Mouse (Mus musculus): ENCODE results near the gene Top2a.
"Not testable (repeated sequence)": the region's sequence is repeated elsewhere in the genome, so short reads cannot be mapped to it uniquely, and the experiment has no call there.

The Top2a gene

GRCm38 (mm10) chr11:99041051-99041729 lies 17.2 kb upstream of the Top2a start, which contains the start of gene Igfbp4:
TSS of gene Igfbp4 (plus strand) at chr11:99041244.
- DNase-seq (ENCODE audit: low read depth) = peak; percentile 69

DNA sequence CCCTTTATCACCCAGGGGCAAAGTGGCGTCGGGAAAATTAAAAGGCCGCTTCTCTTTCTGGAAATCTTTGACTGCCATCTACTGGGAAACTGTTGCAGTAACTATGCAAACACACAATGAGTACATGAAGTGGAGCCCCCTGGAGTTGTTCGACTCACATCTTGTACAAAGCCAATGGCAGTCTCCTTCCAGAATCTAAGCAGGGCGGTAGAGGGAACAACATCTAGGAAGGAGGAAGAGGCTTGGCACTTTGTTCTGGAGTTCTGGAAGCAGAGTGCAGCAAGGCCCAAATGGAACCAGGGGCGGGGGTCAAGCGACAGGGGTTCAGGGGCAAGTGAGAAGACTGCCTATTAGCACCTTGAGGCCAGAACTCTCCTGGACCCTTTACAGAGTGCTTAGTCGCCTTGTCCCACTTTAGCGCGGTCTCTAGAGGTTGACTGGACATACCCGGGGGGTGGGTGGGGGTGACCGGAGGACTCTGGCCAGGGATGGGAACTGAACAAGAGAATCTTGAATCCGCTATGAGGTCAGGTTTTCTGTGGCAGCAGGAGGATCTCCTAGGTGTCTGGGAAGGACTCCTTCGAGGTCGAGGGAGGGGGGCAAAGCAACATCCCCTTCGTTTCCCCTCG lies 16.5 kb upstream of the Top2a start:
- DNase-seq (ENCODE audit: low read depth) = peak; percentile 86

GRCm38 (mm10) chr11:99039782-99040181 lies 15.8 kb upstream of the Top2a start:
- peak; percentile 90 for DNase-seq (ENCODE audit: low read depth)

DNA sequence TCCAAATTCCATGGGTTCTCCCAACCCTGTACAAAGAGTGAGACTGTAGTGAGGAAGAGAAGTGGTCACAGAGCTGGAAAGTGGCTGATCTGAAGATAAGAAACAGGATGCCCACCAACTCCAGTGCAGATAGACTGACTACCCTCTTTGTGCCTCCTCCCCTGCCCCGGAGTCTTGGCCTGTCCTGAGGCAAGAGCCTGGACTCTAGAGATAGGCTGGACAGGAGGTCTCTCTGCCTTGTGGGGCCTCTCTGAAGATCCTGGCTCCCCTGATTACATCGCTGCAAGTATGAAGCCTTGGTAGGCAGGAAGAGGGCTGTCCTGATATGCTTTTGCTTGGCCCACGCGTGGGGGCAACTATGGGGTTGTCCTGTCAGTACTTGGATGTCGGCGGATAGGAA lies 12.3 kb upstream of the Top2a start:
- peak; percentile 65 for DNase-seq (ENCODE audit: low read depth)

DNA sequence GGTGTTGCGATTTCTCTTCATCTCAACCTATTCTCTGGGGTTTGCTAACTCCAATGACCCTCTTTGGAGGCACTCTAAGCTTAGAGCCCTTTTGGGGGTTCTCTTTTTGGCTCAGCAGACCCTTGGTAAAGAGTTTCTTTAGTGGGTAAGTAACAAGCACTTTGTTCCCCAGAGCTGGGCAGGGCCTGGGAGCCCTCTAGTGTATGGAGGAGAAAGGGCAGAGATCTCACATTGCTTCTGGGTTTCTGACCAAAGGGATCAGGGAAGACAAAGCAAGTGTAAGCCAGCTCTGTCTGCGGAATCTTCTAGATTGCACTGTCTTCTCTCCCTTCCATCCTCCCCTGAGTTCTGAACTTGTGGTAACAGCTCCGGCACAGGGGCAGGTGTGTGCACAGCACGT lies 11.4 kb upstream of the Top2a start:
- peak; percentile 67 for DNase-seq (ENCODE audit: low read depth)

DNA sequence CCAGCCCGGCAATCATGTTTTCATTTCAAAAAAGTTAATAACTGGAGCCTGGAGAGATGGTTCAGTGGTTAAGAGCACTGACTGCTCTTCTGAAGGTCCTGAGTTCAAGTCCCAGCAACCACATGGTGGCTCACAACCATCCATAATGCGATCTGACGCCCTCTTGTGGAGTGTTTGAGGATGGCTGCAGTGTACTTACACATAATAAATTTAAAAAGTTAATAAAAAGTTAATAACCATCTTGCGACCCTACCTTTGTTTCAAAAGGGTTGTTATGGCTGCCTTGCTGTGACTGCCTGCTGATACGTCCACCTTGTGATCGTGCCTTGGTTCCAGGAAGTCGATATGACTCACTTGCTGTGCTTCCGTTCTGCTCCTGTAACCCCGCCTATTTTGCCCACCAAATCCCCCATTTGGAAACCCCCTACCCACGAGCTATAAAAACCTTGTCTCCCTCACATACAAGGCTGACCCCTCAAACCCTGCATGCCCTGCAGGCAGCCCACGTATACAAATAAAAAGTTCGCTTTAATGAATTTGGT lies 3.0 kb upstream of the Top2a start:
- peak; percentile 46 for DNase-seq (ENCODE audit: low read depth)

DNA sequence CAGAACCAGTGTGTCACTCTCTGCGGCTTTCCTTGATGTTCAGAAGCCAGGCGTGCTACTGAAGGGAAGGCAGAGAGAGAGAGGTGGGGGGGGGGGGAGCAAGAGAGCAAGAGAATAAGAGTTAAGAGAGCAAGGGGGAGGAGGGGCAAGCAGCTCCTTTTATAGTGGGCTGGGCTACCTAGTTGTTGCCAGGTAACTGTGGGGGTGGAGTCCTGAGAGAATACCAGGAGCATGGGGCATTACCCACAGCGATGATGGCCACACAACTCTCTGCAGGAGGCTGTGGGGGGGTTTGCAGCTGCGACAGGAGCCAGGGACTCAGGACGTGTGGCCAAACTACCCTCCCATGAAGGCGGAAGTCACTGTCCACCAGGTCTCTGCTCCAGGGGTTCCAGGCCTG lies 1.9 kb upstream of the Top2a start:
- DNase-seq (ENCODE audit: low read depth) = no peak

GRCm38 (mm10) chr11:99024468-99025134 lies 612 bp upstream of the Top2a start:
- no peak for DNase-seq (ENCODE audit: low read depth)

GRCm38 (mm10) chr11:99023094-99023493 lies 895 bp downstream of the Top2a start:
- DNase-seq (ENCODE audit: low read depth) = peak; percentile 35

GRCm38 (mm10) chr11:99022384-99022933 lies 1.5 kb downstream of the Top2a start:
- no peak for DNase-seq (ENCODE audit: low read depth)

- DNase-seq (ENCODE audit: low read depth) = no peak
Measured at GRCm38 (mm10) chr11:99019844-99020243, 4.1 kb downstream of the Top2a start.

GRCm38 (mm10) chr11:99013856-99014255 lies 10.1 kb downstream of the Top2a start:
- no peak for DNase-seq (ENCODE audit: low read depth)

DNA sequence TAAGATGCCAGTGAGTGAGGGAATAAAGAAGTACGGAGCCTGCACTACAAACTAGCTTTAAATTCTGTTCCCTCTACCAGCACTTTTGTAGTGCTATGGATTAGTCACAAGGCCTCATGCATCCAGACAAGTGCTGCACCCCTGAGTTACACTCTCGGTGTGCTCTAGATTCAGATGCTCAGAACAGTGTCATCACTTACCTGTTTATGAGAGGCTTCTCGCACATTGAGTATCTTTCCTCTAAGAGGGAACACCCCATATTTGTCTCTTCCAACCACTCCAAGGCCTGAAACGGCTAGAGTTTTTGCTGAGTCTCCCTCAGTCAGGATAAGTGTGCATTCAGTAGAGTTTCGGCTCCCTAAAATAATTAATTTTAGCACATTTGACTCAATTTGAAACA lies 13.3 kb downstream of the Top2a start:
- no peak for DNase-seq (ENCODE audit: low read depth)

- no peak for DNase-seq (ENCODE audit: low read depth)
Measured at GRCm38 (mm10) chr11:99010124-99010523, 13.9 kb downstream of the Top2a start.

DNA sequence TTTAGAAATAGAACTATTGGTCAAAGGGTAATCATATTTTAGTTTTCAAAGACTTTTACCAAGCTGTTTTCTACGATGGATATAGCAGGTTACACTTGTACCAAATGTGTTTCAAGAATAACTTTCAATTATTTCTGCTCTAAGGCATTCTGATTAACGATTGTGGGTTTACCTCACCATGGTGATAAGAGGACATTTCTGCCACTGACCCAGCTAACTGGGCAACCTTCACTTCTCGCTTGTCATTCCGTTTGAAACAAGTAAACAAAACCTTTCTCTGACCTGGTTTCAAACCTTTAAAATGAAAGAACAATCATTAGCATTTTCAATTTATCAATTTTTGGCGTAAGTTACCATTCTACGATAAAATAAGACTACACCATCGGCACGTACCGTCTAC lies 17.2 kb downstream of the Top2a start:
- no peak for DNase-seq (ENCODE audit: low read depth)

- DNase-seq (ENCODE audit: low read depth) = no peak
Measured at GRCm38 (mm10) chr11:98999243-98999642, 24.7 kb downstream of the Top2a start.

- no peak for DNase-seq (ENCODE audit: low read depth)
Measured at GRCm38 (mm10) chr11:98998776-98999175, 25.2 kb downstream of the Top2a start.

GRCm38 (mm10) chr11:98997659-98998058 lies 26.3 kb downstream of the Top2a start:
- no peak for DNase-seq (ENCODE audit: low read depth)

DNA sequence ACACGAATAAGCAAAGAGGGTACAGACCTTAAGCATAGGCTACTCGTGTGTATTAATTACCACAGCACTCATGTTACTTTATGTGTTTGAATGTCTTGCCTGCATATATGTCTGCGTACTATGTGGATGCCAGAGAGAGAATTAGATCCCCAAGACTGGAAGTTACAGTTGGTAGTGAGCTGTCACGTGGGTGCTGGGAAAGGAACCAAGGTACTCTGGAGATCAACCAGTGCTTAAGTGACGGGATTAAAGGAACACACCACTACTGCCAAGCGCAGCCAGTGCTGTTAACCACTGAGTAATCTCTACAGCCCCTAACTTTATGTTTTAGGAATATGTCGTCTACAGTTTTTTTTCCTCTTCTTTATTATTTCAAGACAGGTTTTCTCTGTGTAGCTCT lies 28.0 kb downstream of the Top2a start:
- DNase-seq (ENCODE audit: low read depth) = no peak

GRCm38 (mm10) chr11:98990866-98991265 lies 33.1 kb downstream of the Top2a start:
- no peak for DNase-seq (ENCODE audit: low read depth)

DNA sequence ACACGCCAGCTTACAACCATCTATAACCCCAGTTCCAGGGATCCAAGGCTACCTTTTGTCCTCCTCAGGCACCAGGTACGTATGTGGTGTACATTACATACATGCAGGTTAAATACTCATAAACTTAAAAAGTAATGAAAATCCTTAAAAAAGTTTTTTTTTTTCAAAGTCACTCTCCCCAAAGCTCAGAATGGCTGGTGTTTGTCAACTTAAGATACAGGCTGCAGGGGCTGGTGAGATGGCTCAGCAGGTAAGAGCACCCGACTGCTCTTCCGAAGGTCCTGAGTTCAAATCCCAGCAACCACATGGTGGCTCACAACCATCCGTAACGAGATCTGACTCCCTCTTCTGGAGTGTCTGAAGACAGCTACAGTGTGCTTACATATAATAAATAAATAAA lies 35.7 kb downstream of the Top2a start:
- DNase-seq (ENCODE audit: low read depth) = not testable (repeated sequence)

DNA sequence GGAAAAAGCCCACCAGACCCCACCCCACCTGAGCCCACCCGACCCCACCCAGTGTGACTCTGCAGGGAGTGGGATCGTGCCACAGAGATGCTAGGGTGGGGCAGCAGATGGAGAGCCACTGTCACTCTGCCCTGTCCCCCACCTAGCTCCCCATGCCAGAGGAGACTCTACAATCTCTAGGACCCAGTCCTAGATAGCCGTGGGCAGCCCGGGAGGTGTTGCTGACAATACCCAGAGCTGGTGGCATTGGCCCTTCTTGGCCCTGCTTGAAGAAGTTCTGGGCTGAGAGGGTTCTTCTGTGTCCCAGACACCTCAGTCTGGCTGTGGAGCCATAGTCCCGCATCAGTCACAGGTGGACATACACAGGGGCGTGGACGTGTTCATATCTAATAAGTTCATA lies 38.4 kb downstream of the Top2a start:
- no peak for DNase-seq (ENCODE audit: low read depth)

GRCm38 (mm10) chr11:98983551-98983950 lies 40.4 kb downstream of the Top2a start:
- no peak for DNase-seq (ENCODE audit: low read depth)

Data from 416B (cell line).